Mouse (Mus musculus) erythroblast, adult 5-6 weeks (primary cell): ENCODE measurements around the gene Rpl6. TPM values are rescaled to one million over a fixed set of nuclear protein-coding genes. Genes with fewer than 3 reads are reported as not detected.
"Not testable (repeated sequence)": the region's sequence is repeated elsewhere in the genome, so short reads cannot be mapped to it uniquely, and the experiment has no call there.

ENCODE experiments used
- ATAC-seq: replicated peaks from 2 replicates; pipeline ENCODE4 v1.8.0; 2016; ENCODE audit warnings: moderate number of reproducible peaks, mild to moderate bottlenecking, moderate TSS enrichment, inconsistent platforms; ENCODE audit not compliant: poor library complexity, low FRiP score, severe bottlenecking
- total RNA-seq, 2 experiments: library from RNA; stranded (forward) in 1 of 2; stranded (reverse) in 1 of 2; fragments of 150-400 nt in 1 of 2; fragments of 200-764, 138-1000 nt in 1 of 2; gene quantifications; 2 replicates each; pipeline versions ENCODE4 v1.2.3 to v1.2.4; 2015 to 2017; ENCODE audit warnings: low replicate concordance in 2 of 2

The Rpl6 gene
- total RNA-seq, 2 experiments from 2014 or later, result 408 to 902 TPM

DNA sequence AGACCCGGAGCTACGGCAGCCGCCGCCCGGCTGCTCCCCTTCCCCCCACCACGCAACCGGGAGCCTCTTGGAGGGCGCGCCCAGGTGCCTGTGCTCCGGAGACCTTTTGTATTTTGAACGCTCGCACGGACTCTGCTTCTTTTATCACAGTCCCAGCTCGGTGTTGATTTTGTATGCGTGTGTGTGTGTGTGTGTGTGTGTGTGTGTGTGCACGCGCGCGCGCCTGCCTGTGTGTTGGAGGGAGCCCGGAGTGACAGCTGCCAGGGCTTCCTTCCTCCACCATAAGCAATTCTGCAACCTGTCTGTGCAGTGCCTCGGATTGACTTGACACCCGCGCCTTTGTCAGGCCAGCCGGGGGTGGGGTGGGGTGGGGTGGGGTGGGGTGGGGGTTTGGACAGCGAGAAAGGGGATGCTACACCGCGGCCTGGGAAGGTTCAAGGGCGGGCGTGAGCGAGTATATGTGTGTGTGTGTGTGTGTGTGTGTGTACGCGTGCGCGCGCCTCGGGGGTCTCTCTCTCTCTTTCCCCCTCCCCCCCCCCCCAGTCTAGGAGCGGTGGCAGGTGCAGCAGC is 16.5 kb downstream of the Rpl6 start:
- 0 out of 2 replicates have a peak, but pooled peaks have one; percentile 5 for ATAC-seq

DNA sequence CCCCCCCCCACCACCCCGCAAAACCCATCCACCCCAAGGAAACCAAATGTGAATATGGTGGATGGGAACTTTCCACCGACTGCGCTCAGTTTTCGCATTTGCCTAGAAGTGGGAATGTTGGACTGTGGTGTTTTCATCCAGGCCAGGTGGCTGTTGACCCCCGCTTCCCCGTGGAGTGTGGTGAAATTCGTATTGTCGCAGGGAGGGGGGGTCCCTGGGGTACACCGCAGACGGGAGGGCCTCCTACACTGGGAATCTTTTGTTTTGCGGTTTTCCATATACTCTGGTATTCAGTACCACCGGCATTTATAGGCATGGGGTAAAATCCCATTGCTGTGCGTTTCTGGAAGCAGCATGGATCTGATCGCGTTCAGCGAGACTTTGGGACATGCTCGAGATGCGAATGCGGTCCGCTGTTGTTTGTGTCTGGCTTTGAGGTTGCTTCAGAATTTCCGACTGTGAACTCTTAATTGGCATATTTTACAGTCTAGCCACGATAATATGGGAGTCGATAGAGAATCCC is 17.1 kb downstream of the Rpl6 start:
- ATAC-seq, result no peak

DNA sequence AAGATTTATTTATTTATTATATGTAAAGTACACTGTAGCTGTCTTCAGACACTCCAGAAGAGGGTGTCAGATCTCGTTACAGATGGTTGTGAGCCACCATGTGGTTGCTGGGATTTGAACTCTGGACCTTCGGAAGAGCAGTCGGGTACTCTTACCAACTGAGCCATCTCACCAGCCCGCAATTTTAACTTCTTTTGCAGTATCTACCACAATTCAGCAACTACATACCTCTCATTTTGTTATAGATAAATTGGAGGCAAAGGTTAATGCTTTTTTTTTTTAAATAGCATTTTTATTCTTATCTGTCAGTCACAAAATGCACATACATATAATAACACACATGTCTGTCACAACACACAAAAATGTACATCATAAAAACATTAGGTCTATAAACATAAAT is 19.7 kb downstream of the Rpl6 start:
- ATAC-seq, result not testable (repeated sequence)

DNA sequence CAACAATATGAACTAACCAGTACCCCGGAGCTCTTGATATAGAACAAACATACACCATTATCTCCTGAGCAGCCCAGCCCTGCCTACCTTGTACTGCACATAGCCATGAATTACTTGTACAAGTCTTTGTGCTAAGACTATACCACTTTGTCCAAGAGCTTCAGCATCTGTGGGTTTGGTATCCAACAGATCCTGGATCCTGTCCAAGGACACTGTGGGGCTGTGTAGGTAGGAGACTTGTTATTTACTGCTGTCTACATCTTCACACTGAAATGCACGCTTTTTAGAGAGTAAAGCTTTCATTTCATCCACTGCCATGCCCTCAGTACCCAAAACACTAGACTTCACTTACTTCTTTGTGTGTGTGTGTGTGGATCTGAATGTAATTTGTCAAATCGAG is 20.6 kb downstream of the Rpl6 start:
- ATAC-seq, result no peak

DNA sequence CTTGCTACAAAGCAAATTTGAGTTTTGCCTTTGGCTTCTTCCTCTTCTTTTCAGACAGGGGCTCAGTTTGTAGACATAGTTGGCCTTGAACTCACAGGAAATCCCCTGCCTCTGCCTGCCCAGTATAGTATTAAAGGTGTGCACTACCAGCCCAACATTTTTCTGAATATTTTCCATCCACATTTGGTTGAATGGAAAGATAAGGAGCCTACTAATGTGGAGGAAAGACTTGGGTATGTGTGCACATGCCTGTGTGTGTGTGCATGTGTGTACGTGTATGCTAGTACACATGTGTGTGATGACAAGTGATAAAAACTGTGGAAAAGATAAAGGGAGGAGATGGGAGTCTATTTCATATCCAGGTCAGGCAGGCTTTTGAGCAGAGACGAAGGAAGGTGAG is 21.6 kb downstream of the Rpl6 start:
- no peak for ATAC-seq

DNA sequence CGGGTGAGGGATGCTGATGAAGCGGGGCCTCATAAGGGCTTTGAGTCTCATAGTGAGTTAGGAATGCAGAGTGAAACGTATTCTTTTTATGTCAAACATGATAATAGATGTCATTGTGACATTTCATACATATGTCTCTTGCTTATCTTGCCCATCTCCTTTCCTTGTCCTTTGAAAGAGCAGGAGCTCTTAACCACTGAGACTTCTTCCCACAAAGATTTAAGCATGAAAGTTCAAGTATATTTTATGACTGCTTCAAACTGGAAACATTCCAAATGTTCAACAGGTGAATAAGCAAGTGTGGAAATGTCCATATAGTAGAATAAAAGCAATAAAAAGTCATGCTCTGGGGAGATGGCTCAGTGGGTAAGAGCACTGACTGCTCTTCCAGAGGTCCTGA is 22.1 kb downstream of the Rpl6 start:
- ATAC-seq, result no peak

DNA sequence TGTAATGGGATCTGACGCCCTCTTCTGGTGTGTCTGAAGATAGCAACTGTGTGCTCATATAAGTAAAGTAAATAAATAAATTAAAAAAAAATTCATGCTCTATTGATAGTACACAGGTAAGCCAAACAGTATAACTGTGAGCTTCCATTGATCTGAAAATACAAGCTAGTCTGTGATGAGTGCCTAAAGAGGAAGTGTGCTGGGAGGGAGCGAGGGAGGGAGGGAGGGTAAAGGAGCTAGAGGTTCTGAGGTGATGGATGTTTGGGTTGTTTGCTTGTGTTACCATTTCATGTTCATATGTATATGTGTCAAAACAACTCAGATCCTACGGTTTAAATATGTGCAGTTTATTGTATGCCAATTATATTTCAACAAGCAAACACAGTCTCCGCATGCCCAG is 22.6 kb downstream of the Rpl6 start:
- ATAC-seq, result no peak

DNA sequence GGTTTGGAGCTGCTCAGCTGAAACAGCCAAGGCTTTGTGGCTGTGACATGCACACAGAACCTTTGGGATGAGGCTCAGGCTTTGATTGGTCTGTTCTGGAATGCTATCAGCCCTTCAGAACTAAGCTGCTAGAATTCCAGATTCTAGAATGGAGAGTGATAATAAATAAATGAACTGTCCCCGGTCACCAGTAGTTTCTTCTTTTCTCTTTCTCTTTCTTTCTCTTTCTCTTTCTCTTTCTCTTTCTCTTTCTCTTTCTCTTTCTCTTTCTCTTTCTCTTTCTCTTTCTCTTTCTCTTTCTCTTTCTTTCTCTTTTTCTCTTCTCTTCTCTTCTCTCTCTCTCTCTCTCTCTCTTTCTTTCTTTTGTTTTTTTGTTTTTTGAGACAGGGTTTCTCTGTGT is 23.0 kb downstream of the Rpl6 start:
- ATAC-seq, result not testable (repeated sequence)

DNA sequence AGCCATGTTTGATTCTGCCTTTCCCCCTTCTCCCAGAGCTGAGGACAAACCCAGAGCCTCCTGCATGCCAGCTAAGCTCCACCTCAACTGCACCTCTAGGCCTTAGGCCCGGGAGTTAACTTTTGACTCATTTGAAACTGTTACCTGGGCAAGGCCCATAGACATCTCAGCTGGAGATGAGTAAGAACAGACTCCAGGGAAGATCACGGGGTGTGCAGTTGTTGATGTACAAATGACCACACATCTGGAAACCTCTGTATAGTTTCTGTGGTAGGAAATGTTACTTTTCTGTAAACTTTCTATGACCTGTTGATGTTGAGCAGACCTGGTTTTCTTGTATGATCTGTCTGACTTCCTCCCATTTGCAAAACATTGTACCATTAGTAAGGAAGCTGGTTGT is 24.9 kb downstream of the Rpl6 start:
- no peak for ATAC-seq

DNA sequence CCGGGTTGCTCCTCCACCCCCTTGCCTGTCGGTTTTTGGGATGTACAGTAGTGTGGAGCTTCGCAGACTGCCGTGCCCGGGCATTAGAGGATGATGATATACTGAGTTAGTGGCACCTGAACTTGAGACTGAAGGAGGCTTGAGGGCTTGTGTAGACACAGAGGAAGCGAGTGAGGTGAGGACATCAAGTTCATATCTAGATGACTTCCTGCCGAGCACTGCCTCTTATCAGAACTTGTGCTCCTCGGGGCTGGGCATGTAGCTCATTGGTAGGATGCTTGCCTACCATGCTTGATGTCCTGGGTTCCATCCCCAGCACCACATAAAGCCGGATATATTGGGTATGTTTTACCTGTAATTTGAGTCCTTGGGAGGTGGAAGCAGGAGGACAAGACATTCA is 26.5 kb downstream of the Rpl6 start:
- peak; percentile 49 for ATAC-seq

DNA sequence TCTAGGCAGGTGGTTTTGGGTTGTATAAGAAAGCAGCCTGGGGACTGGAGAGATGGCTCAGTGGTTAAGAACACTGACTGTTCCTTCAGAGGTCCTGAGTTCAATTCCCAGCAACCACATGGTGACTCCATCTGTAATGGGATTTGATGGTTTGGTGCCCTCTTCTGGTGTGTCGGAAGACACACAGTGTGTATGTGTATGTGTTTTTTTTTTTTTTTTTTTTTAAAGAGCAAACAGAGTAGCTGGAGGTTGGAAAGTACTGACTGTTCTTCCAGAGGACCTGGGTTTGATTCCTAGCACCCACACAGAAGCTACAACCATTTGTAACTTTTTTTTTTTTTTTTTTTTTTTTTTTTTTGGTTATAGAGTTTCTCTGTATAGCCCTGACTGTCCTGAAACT is 28.5 kb downstream of the Rpl6 start:
- ATAC-seq, result no peak

DNA sequence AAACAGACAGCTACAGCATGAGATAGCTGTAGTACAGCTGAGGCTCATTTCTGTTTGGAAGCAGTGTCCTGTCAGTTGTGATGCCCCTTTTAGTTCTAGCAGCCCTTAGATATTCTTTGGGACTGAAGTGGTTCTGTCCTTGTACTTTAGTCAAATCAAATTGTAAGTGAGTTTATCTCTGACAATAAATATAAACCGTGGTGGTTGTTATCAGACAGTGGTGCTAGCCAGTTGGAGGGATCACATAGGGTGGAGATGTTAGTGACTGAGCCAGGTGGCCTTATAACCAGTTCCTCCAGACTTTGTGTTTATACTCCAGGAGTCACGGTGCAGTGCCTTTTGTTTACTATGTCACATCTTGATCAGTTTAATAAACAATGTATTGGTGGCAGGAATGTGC is 29.4 kb downstream of the Rpl6 start:
- ATAC-seq, result peak; percentile 38; the same call in 1 of the 2 replicates

DNA sequence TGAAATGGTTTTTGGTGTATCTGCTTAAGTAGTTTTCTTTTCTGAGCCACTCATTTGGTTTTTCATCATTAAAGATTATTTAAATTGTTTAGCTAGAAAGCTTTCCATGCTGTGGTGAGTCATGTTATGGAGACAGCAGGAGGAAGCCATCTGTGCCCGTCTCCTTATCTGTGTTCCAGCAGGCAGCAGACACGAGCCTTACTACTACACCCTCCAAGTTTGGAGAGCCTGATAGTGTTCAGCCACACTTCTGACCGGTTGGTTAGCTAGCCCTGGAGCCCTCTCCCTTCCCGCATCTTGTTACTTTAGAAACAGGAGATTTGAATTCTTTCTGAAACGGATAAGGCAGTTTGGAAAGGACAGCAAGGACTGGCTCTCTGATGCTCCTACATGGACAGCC is 31.9 kb downstream of the Rpl6 start:
- ATAC-seq, result peak; percentile 85

DNA sequence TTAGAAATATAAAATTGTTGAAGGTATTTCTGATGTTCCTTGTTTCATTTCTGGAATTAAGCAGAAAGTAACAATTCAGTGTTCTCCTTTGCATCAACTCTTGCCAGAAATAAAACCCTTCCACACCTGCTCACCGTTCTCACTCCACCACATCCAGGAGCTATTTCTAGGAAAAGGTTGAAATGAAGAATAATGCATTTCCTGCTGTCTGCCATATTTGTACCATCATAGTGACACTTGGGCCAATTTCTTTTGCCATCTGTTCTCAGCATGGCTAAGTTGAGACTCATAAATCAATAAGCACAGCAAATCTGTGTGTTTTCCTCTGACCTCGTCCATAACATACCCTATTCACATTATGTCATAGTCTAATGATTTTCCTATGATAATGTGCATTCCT is 33.9 kb downstream of the Rpl6 start:
- ATAC-seq, result no peak

DNA sequence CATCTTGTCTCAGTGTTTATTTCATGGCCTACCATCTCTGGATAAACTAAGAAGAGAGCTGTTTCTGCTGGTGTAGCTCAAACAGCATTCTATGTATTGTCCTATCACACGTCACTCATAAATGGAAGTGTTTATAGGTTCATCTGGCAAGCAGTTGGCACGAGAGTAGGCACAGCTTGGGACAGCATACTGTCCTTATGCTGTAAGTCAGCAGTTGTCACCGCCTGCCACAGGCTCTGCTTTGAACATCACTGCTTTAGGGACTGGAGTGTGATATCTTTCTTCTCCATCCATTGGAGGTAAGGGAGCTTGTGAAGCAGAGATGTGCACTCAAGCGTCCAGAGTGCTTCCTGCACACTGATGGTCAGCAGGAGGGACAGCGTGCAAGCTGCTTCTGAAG is 35.6 kb downstream of the Rpl6 start:
- no peak for ATAC-seq

DNA sequence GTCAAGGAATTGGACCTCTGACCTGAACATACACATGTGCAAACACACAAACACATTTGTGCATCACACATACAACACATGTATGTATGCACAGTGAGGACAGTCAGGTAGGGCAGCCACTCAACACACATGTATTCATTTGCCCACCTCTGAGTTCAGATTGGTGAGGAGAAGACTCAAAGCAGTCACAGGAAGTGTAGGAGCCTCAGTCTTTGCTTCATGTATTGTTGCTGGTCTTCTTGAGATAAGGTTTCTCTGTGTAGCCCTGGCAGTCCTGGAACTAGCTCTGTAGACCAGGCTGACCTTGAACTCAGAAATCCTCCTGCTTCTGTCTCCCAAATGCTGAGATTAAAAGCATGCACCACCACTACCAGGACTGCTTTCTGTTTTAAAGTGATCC is 36.9 kb downstream of the Rpl6 start:
- no peak for ATAC-seq

DNA sequence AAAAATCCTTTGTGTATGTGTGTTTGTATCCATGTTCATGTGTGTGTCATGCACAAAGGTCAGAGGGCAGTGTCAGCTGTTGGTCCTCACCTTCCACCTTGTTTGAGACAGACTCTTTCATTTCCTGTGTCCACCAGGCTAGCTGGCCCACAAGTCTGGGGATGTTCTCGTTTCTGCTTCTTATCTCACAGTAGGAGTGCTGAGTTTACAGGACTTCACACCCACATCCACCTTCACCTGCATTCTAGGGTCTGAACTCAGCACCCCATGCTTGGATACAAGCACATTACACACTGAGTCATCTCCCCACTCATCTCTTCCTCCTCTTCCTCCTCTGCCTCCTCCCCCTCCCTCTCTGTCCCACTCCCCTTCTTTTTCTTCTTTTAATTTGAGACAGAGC is 38.0 kb downstream of the Rpl6 start:
- peak; percentile 41 for ATAC-seq

DNA sequence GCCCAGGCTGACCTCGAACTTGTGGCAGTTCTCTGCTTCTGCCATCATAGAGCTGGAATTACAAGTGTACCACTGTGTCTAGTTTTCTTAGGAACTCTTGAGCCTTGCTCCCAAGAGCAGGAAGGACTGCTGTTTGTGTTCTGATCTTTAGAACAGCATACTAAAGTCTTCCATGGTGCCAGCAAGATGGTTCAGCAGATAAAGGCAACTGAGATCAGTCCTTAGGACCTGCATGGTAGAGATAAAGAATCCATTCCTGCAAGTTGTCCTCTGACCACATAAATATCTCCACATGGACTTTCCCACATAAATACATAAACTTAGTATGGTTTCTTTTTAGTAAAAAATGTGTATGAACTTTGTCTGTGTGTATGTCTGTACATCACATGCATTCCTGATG is 38.4 kb downstream of the Rpl6 start:
- peak; percentile 70 for ATAC-seq

DNA sequence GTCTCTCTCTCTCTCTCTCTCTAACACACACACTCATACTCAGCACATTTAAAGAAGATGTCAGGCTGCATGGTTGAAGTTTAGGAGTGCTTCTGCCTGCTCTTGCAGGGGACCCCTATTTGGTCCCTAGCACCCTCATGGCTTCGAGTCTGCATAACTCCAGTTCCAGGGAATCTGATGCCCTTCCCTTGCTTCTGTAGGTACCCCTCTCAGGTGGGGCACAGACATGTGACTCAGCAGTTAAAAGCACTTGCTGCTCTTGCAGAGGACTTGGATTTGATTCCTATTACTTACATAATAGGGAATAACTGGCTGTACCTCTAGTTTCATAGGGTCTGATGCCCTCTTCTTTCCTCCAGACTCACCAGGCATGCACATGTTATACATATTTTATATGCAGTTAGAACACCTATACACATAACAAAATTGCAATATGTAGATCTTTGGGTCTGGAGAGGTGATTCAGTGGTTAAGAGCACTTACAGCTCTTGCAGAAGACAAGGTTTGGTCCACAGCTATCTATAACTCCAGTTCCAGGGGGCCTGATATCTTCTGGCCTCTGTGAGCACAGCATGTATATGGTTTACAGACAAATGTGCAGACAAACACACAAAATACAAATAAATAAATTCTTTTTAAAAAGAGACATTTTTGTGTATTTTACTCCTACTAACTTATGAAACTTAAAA is 39.5 kb downstream of the Rpl6 start:
- peak; percentile 9; the same call in 1 of the 2 replicates for ATAC-seq

DNA sequence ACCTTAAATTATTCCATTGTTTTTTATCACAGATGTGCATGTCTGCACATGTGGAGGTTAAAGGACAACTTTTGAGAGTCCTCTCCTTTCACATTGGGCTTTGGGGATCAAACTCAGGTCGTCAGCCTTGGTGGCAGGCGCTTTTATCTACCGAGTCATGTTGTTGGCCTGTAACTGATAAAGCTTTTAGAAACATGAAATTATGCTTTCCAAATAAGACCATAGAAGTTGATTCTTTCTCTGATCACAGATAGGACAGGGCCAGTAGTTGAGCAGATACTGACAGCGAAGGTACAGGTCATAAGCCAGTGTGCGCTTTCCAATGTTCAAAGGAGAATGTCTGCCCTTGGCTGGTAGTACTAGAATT is 40.1 kb downstream of the Rpl6 start:
- peak; percentile 14 for ATAC-seq

DNA sequence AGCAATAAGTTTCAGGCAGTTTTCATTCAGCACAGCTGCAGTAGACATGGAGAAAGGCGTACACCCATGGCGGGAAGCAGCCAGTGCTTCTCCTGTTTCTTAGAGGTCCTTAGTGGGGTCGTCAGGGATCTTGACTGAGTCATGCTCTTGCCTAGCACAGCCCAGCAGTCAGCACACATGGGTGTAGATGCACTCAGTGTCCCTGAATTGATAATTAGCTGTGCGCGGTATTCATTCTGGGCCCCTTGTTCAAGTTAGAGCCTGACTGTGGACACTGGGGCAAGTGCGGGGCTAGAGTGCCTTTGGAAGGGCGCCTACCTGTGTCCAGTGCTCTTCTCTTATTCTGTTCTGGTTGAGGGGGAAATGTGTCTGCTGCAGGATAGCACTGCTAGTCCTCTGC is 40.9 kb downstream of the Rpl6 start:
- ATAC-seq, result no peak
